Comparison of ENCODE assay signal across 8 mouse cellular contexts in genomic region chr12:72536021-72536597, GRCm38 (mm10). TPM values are rescaled to one million over a fixed set of nuclear protein-coding genes. Genes with fewer than 3 reads are reported as not detected.
DNase-seq lines count a peak whose midpoint lies in the region; ATAC-seq and TF ChIP-seq lines count a peak whose summit lies in the region.

TSS of gene Pcnx4 (plus strand) at chr12:72536383.

- ATAC-seq in activated CD4-positive, CD25-positive, alpha-beta regulatory T cell, adult 4 months = peak; percentile 100

- H3K4me1 ChIP-seq in cortical plate, adult 2 months (ENCODE audit: control insufficient read depth, insufficient read depth, low read length) = no peaks in the 10 kb centered on the region; the same call in 1 of the 2 replicates
- peaks cover 38% of the 10 kb centered on the region for H3K4me1 ChIP-seq in megakaryocyte, embryonic 14.5 days

- no peak for TF ChIP-seq CTCF in cortical plate, adult 2 months (IDR thresholded peaks at IDR 0.05; ENCODE audit: extremely low read depth, insufficient read depth, low read length)

- TF ChIP-seq POLR2A in cortical plate, adult 2 months (IDR thresholded peaks at IDR 0.05; ENCODE audit: extremely low read depth, insufficient read depth, low read length) = peak; percentile 67

- H3K27me3 ChIP-seq in megakaryocyte, embryonic 14.5 days (replicated peaks) = no peaks in the 10 kb centered on the region

- DNase-seq in gastrocnemius, adult 8-10 months (ENCODE audit: low spot score in 2 of 2) = peak; percentile 97
- DNase-seq in hindlimb bud, embryonic 11.5 days (ENCODE audit: extremely low spot score, low read depth, low spot score) = peak; percentile 85
- DNase-seq in left cerebral cortex, adult 8-10 months (ENCODE audit: low spot score in 2 of 2) = peak; percentile 91 to 94
- peak; percentile 96 to 97 for DNase-seq in right cerebral cortex, postnatal 10 days (ENCODE audit: low spot score in 2 of 2)
- DNase-seq in urinary bladder, postnatal 25 days (ENCODE audit: low spot score) = peak; percentile 98

- H3K36me3 ChIP-seq in megakaryocyte, embryonic 14.5 days (replicated peaks; ENCODE audit: low read length) = peaks cover 20% of the 10 kb centered on the region

- H3K9me3 ChIP-seq in megakaryocyte, embryonic 14.5 days = no peaks in the 10 kb centered on the region

- H3K4me3 ChIP-seq in cortical plate, adult 2 months (ENCODE audit: insufficient read depth, low read length) = peak within 1 kb of the TSS; percentile 59
- peak within 1 kb of the TSS; percentile 97 for H3K4me3 ChIP-seq in megakaryocyte, embryonic 14.5 days (replicated peaks)

- no peak within 1 kb of the TSS for H3K27ac ChIP-seq in cortical plate, adult 2 months (ENCODE audit: insufficient read depth, low read length)

RNA-seq across cellular contexts. Expression of gene Pcnx4, which starts in this region (rescaled TPM):
- 1 to 10 TPM; 3.6 to 3.7 TPM for polyA plus RNA-seq in activated CD4-positive, CD25-positive, alpha-beta regulatory T cell, adult 4 months (2017; shearing (Covaris generic))
- polyA plus RNA-seq in cortical plate, adult 2 months (2012; rRNA removed) = 18.0 and 18.4 TPM in 2 replicates
- 1 to 10 TPM; 2.8 to 3.5 (median 3.3) TPM for total RNA-seq in gastrocnemius, adult 8-10 months (2022)
- 10 to 100 TPM; 30.6 to 37.6 (median 33.8) TPM for total RNA-seq in left cerebral cortex, adult 8-10 months (2022)
- polyA plus RNA-seq in megakaryocyte, embryonic 14.5 days (2012; ENCODE audit: insufficient read depth, low replicate concordance) = 0.63 and 1.5 TPM in 2 replicates

Comparison
In these comparisons a context has a peak if more than half of its experiments do, and no peak if none do; other contexts are left out.
1. RNA of gene Pcnx4 (total RNA-seq): 30.6 to 37.6 TPM in left cerebral cortex, adult 8-10 months; 2.8 to 3.5 TPM in gastrocnemius, adult 8-10 months; every median in the first group is over 4 times any median in the second.
2. Peak in every context shown above with its lines, with median percentiles within 50 percentile points of each other: DNase-seq.